Mouse (Mus musculus) liver, embryonic 15.5 days (tissue): ENCODE measurements around the gene Gm45062. TPM values are rescaled to one million over a fixed set of nuclear protein-coding genes. Genes with fewer than 3 reads are reported as not detected.

Experiments
- ATAC-seq: fragments of 200-750 bp; cut with Nextera tagmentation; 2 replicates; pipeline ENCODE4 v1.8.0; 2017; ENCODE audit warnings: moderate number of reproducible peaks, mild to moderate bottlenecking, moderate library complexity; ENCODE audit not compliant: insufficient read depth
- H3K27ac ChIP-seq: fragments of 300-500 bp; sonication (generic); replicated peaks from 2 replicates; pipeline ENCODE4 v1.5.1; 2015; ENCODE audit warnings: mild to moderate bottlenecking, inconsistent platforms
- H3K27me3 ChIP-seq: fragments of 300-500 bp; sonication (generic); 2 replicates; pipeline ENCODE4 v1.6.1; 2015; ENCODE audit warnings: mild to moderate bottlenecking, inconsistent platforms
- H3K36me3 ChIP-seq: fragments of 300-500 bp; sonication (generic); replicated peaks from 2 replicates; pipeline ENCODE4 v1.6.1; 2015; ENCODE audit warnings: moderate library complexity, mild to moderate bottlenecking, inconsistent platforms
- H3K4me1 ChIP-seq: fragments of 300-500 bp; sonication (generic); replicated peaks from 2 replicates; pipeline ENCODE4 v1.6.1; 2015; ENCODE audit warnings: inconsistent platforms
- H3K4me2 ChIP-seq: fragments of 300-500 bp; sonication (generic); 2 replicates; pipeline ENCODE4 v1.6.1; 2015; ENCODE audit warnings: moderate library complexity, mild to moderate bottlenecking, inconsistent platforms
- H3K4me3 ChIP-seq: fragments of 300-500 bp; sonication (generic); replicated peaks from 2 replicates; pipeline ENCODE4 v1.5.1; 2015; ENCODE audit warnings: mild to moderate bottlenecking, inconsistent platforms
- H3K9ac ChIP-seq: fragments of 300-500 bp; sonication (generic); 2 replicates; pipeline ENCODE4 v1.6.1; 2015; ENCODE audit warnings: moderate library complexity, mild to moderate bottlenecking, inconsistent platforms
- H3K9me3 ChIP-seq: fragments of 300-500 bp; sonication (generic); replicated peaks from 2 replicates; pipeline ENCODE4 v1.6.1; 2016; ENCODE audit warnings: inconsistent platforms
- WGBS: fragments of 180-500 bp; shearing (Covaris S2); methylation state at CpG from one replicate; pipeline ENCODE4 v1.1.7; 2015; ENCODE audit warnings: mixed read lengths; ENCODE audit not compliant: insufficient replicate concordance; 5-methylcytosine and 5-hydroxymethylcytosine counted together
- polyA plus RNA-seq: library from polyadenylated mRNA; unstranded; fragments of >200 nt; fragmentation: Nextera tagmentation; extraction: Ambion mirVana; gene quantifications from 2 replicates; pipeline ENCODE4 v1.2.1, GENCODE M21; 2015

Gene Gm45062
- polyA plus RNA-seq, 1 experiment from 2014 or later = 1.8 TPM

GRCm38 (mm10) chr6:8278426-8279002 lies 19.3 kb downstream of the Gm45062 start:
- 63% methylated on average over 5 of the region's 5 CpGs for WGBS
- ATAC-seq = no peak
- H3K9me3 ChIP-seq = no peaks in the 10 kb centered on the region
- H3K4me3 ChIP-seq = no peak overlapping the region
- H3K27ac ChIP-seq = no peak overlapping the region
- H3K9ac ChIP-seq = no peak overlapping the region
- peaks cover 4% of the 10 kb centered on the region for H3K4me1 ChIP-seq
- H3K36me3 ChIP-seq = no peaks in the 10 kb centered on the region
- no peaks in the 10 kb centered on the region for H3K27me3 ChIP-seq
- H3K4me2 ChIP-seq = no peak overlapping the region

- Histone ChIP-seq H3K36me3 (no peaks in the 10 kb centered on the region), H3K27ac (no peak overlapping the region), H3K9me3 (no peaks in the 10 kb centered on the region), H3K9ac (no peak overlapping the region), H3K4me1 (no peaks in the 10 kb centered on the region), H3K4me2 (no peak overlapping the region), H3K27me3 (no peaks in the 10 kb centered on the region), H3K4me3 (no peak overlapping the region)
- 42% methylated on average over 4 of the region's 4 CpGs for WGBS
- ATAC-seq = no peak
Measured at GRCm38 (mm10) chr6:8283255-8283654, 24.0 kb downstream of the Gm45062 start.

- H3K9me3 ChIP-seq = no peaks in the 10 kb centered on the region
- H3K27ac ChIP-seq = no peak overlapping the region
- no peaks in the 10 kb centered on the region for H3K27me3 ChIP-seq
- H3K36me3 ChIP-seq = no peaks in the 10 kb centered on the region
- no peak overlapping the region for H3K4me3 ChIP-seq
- no peaks in the 10 kb centered on the region for H3K4me1 ChIP-seq
- H3K4me2 ChIP-seq = no peak overlapping the region
- no peak for ATAC-seq
- 57% methylated on average over 3 of the region's 3 CpGs for WGBS
- no peak overlapping the region for H3K9ac ChIP-seq
Measured at GRCm38 (mm10) chr6:8285401-8285960, 26.2 kb downstream of the Gm45062 start.

GRCm38 (mm10) chr6:8286146-8286545 lies 26.9 kb downstream of the Gm45062 start:
- no peak overlapping the region for H3K4me2 ChIP-seq
- no peaks in the 10 kb centered on the region for H3K27me3 ChIP-seq
- H3K27ac ChIP-seq = no peak overlapping the region
- H3K9ac ChIP-seq = no peak overlapping the region
- ATAC-seq = no peak; the same call in 1 of the 2 replicates
- no peaks in the 10 kb centered on the region for H3K36me3 ChIP-seq
- no peaks in the 10 kb centered on the region for H3K4me1 ChIP-seq
- H3K4me3 ChIP-seq = no peak overlapping the region
- H3K9me3 ChIP-seq = no peaks in the 10 kb centered on the region
- WGBS = 84% methylated on average over 3 of the region's 3 CpGs

- Histone ChIP-seq H3K4me2 (no peak overlapping the region), H3K9me3 (no peaks in the 10 kb centered on the region), H3K9ac (no peak overlapping the region), H3K27ac (no peak overlapping the region), H3K4me1 (no peaks in the 10 kb centered on the region), H3K36me3 (no peaks in the 10 kb centered on the region), H3K4me3 (no peak overlapping the region), H3K27me3 (no peaks in the 10 kb centered on the region)
- 79% methylated on average over 4 of the region's 4 CpGs for WGBS
- no peak for ATAC-seq
Measured at GRCm38 (mm10) chr6:8288755-8289580, 29.7 kb downstream of the Gm45062 start.

- H3K4me2 ChIP-seq = no peak overlapping the region
- H3K9ac ChIP-seq = no peak overlapping the region
- no peaks in the 10 kb centered on the region for H3K9me3 ChIP-seq
- no peak overlapping the region for H3K4me3 ChIP-seq
- WGBS = 71% methylated on average over 4 of the region's 4 CpGs
- no peak overlapping the region for H3K27ac ChIP-seq
- no peaks in the 10 kb centered on the region for H3K36me3 ChIP-seq
- H3K27me3 ChIP-seq = no peaks in the 10 kb centered on the region
- ATAC-seq = no peak
- H3K4me1 ChIP-seq = no peaks in the 10 kb centered on the region
Measured at GRCm38 (mm10) chr6:8294048-8294784, 35.0 kb downstream of the Gm45062 start.

- WGBS = 67% methylated on average over 6 of the region's 6 CpGs
- ATAC-seq = no peak
- Histone ChIP-seq H3K9ac (no peak overlapping the region), H3K4me1 (no peaks in the 10 kb centered on the region), H3K36me3 (no peaks in the 10 kb centered on the region), H3K9me3 (no peaks in the 10 kb centered on the region), H3K27me3 (no peaks in the 10 kb centered on the region), H3K27ac (no peak overlapping the region), H3K4me2 (no peak overlapping the region), H3K4me3 (no peak overlapping the region)
Measured at GRCm38 (mm10) chr6:8299066-8299863, 40.0 kb downstream of the Gm45062 start.

GRCm38 (mm10) chr6:8307878-8308775 lies 48.9 kb downstream of the Gm45062 start:
- H3K9ac ChIP-seq = no peak overlapping the region
- H3K36me3 ChIP-seq = no peaks in the 10 kb centered on the region
- H3K27ac ChIP-seq = no peak overlapping the region
- H3K4me3 ChIP-seq = no peak overlapping the region
- H3K4me2 ChIP-seq = no peak overlapping the region
- 74% methylated on average over 6 of the region's 6 CpGs for WGBS
- ATAC-seq = no peak
- no peaks in the 10 kb centered on the region for H3K4me1 ChIP-seq
- H3K27me3 ChIP-seq = no peaks in the 10 kb centered on the region
- no peaks in the 10 kb centered on the region for H3K9me3 ChIP-seq

GRCm38 (mm10) chr6:8312554-8312953 lies 53.3 kb downstream of the Gm45062 start:
- no peak overlapping the region for H3K9ac ChIP-seq
- H3K4me2 ChIP-seq = no peak overlapping the region
- WGBS = 71% methylated on average over 2 of the region's 2 CpGs
- ATAC-seq = no peak
- H3K4me1 ChIP-seq = no peaks in the 10 kb centered on the region
- no peak overlapping the region for H3K4me3 ChIP-seq
- H3K27me3 ChIP-seq = no peaks in the 10 kb centered on the region
- no peaks in the 10 kb centered on the region for H3K36me3 ChIP-seq
- no peak overlapping the region for H3K27ac ChIP-seq
- H3K9me3 ChIP-seq = no peaks in the 10 kb centered on the region

- ATAC-seq = no peak
- no peak overlapping the region for H3K4me2 ChIP-seq
- no peaks in the 10 kb centered on the region for H3K4me1 ChIP-seq
- no peak overlapping the region for H3K4me3 ChIP-seq
- no peaks in the 10 kb centered on the region for H3K27me3 ChIP-seq
- H3K9me3 ChIP-seq = no peaks in the 10 kb centered on the region
- no peak overlapping the region for H3K27ac ChIP-seq
- H3K36me3 ChIP-seq = no peaks in the 10 kb centered on the region
- no peak overlapping the region for H3K9ac ChIP-seq
Measured at GRCm38 (mm10) chr6:8316201-8316600, 57.0 kb downstream of the Gm45062 start.
